In genomic region chr16:29727397-29727796, GRCm38 (mm10) we compare ENCODE assay signal across 31 mouse cellular contexts.
DNase-seq lines count a peak whose midpoint lies in the region; ATAC-seq and TF ChIP-seq lines count a peak whose summit lies in the region.
"Had no signal": no experiment of that assay in that cellular context is flagged by ENCODE, and none has a peak within 500 bp of the region (broad histone marks: within the 10 kb centered on the region; RNA-seq: fewer than 3 reads in every experiment).

No protein-coding gene starts in this region.

- no peak for TF ChIP-seq CTCF in lung, postnatal 0 days (IDR thresholded peaks at IDR 0.05)

- H3K4me3 ChIP-seq in lung, postnatal 0 days (ENCODE audit: low read depth, low read length): no peak overlapping the region
- H3K4me3 ChIP-seq: embryonic facial prominence, embryonic 12.5 days; heart, adult 2 months; hindbrain, embryonic 12.5 days; intestine, embryonic 15.5 days; limb, embryonic 10.5 days; limb, embryonic 15.5 days; liver, embryonic 13.5 days; midbrain, embryonic 15.5 days; neural tube, embryonic 15.5 days had no signal

- no peaks in the 10 kb centered on the region for H3K9me3 ChIP-seq in lung, postnatal 0 days (ENCODE audit: low read length)
- H3K9me3 ChIP-seq: embryonic facial prominence, embryonic 12.5 days; hindbrain, embryonic 12.5 days; intestine, embryonic 15.5 days; limb, embryonic 10.5 days; limb, embryonic 15.5 days; liver, embryonic 13.5 days; midbrain, embryonic 15.5 days; neural tube, embryonic 15.5 days had no signal

- ATAC-seq in megakaryocyte progenitor cell, adult 5-6 weeks (replicated peaks; ENCODE audit: poor library complexity): 0 out of 2 replicates have a peak, but pooled peaks have one; percentile 11
- ATAC-seq in lung, postnatal 0 days: no peak
- ATAC-seq: CD4-positive, CD25-positive, alpha-beta regulatory T cell, adult 4 months; forebrain, embryonic 14.5 days; hindbrain, postnatal 0 days; intestine, embryonic 15.5 days; midbrain, embryonic 15.5 days had no signal

- H3K9ac ChIP-seq in lung, postnatal 0 days (replicated peaks; ENCODE audit: low read depth): no peak overlapping the region
- H3K9ac ChIP-seq: embryonic facial prominence, embryonic 12.5 days; hindbrain, embryonic 12.5 days; intestine, embryonic 15.5 days; limb, embryonic 15.5 days; liver, embryonic 13.5 days; midbrain, embryonic 15.5 days; neural tube, embryonic 15.5 days had no signal

- intact Hi-C loops in heart, postnatal 25 days (cut with DNase I): no loop called here

- no peak overlapping the region for H3K4me2 ChIP-seq in lung, postnatal 0 days (replicated peaks; ENCODE audit: low read depth, low read length)
- H3K4me2 ChIP-seq: embryonic facial prominence, embryonic 12.5 days; hindbrain, embryonic 12.5 days; intestine, embryonic 15.5 days; limb, embryonic 15.5 days; liver, embryonic 13.5 days; midbrain, embryonic 15.5 days; neural tube, embryonic 15.5 days had no signal

- no peak for TF ChIP-seq EP300 in lung, postnatal 0 days (IDR thresholded peaks at IDR 0.05)

- H3K27ac ChIP-seq in lung, postnatal 0 days (ENCODE audit: low read length): no peak overlapping the region
- H3K27ac ChIP-seq: embryonic facial prominence, embryonic 12.5 days; heart, adult 2 months; hindbrain, embryonic 12.5 days; hindbrain, postnatal 0 days; intestine, embryonic 15.5 days; limb, embryonic 10.5 days; limb, embryonic 15.5 days; liver, embryonic 13.5 days; macrophage; midbrain, embryonic 15.5 days; neural tube, embryonic 15.5 days had no signal

- no peaks in the 10 kb centered on the region for H3K27me3 ChIP-seq in splenic B cell, adult 2 months (ENCODE audit: control insufficient read depth, insufficient read depth, low read length, poor library complexity, severe bottlenecking)
- H3K27me3 ChIP-seq in lung, postnatal 0 days (replicated peaks; ENCODE audit: insufficient read depth, low read length): no peaks in the 10 kb centered on the region

- no peaks in the 10 kb centered on the region for H3K4me1 ChIP-seq in lung, postnatal 0 days (ENCODE audit: insufficient read depth, low read depth, low read length)
- H3K4me1 ChIP-seq: liver, embryonic 13.5 days; midbrain, embryonic 15.5 days had no signal

- H3K36me3 ChIP-seq in splenic B cell, adult 2 months (ENCODE audit: control insufficient read depth, insufficient read depth, low read length, poor library complexity, severe bottlenecking): no peaks in the 10 kb centered on the region
- H3K36me3 ChIP-seq in lung, postnatal 0 days (ENCODE audit: insufficient read depth, low read length): no peaks in the 10 kb centered on the region
- H3K36me3 ChIP-seq: embryonic facial prominence, embryonic 12.5 days; hindbrain, embryonic 12.5 days; intestine, embryonic 15.5 days; limb, embryonic 10.5 days; limb, embryonic 15.5 days; liver, embryonic 13.5 days; midbrain, embryonic 15.5 days; neural tube, embryonic 15.5 days had no signal

- peak; percentile 82 for DNase-seq in heart, adult 11 months
- no peak for DNase-seq in heart, postnatal 25 days (ENCODE audit: low spot score)
- DNase-seq in thymus, postnatal 25 days: peak; percentile 11
- DNase-seq in thymus, adult 18-20 months: no peak
- peak; percentile 84 for DNase-seq in splenic B cell, adult 2 months (ENCODE audit: low read depth, low spot score)
- DNase-seq in kidney, postnatal 10 days: no peak
- no peak for DNase-seq in lung, postnatal 0 days (ENCODE audit: low spot score)
- DNase-seq: adrenal gland, postnatal 25 days; cerebellum, adult 18-20 months; gastrocnemius, postnatal 36 days; heart, adult 2 months; heart, postnatal 14 days; kidney, adult 2 months; kidney, postnatal 4 days; layer of hippocampus, postnatal 36 days; liver, embryonic 13.5 days; lung, adult 18-20 months; lung, postnatal 10 days; right cerebral cortex, postnatal 25 days had no signal

- 75% methylated on average over 7 of the region's 7 CpGs for WGBS in lung, postnatal 0 days

Comparison
In these comparisons a context has a peak if more than half of its experiments do, and no peak if none do; other contexts are left out.
1. DNase-seq: peak in heart, adult 11 months (single experiment), thymus, postnatal 25 days (single experiment) and splenic B cell, adult 2 months (single experiment); none in heart, postnatal 25 days (single experiment), thymus, adult 18-20 months (0 of 2), kidney, postnatal 10 days (single experiment) and lung, postnatal 0 days (single experiment).